Mouse (Mus musculus) limb, embryonic 15.5 days (tissue): ENCODE data around the gene Eid2. TPM values are rescaled to one million over a fixed set of nuclear protein-coding genes. Genes with fewer than 3 reads are reported as not detected.
"Not testable (repeated sequence)": the region's sequence is repeated elsewhere in the genome, so short reads cannot be mapped to it uniquely, and the experiment has no call there.

Experiments
- ATAC-seq: fragments of 200-750 bp; cut with Nextera tagmentation; 2 replicates; pipeline ENCODE4 v1.8.0; 2017; ENCODE audit warnings: low read depth, moderate TSS enrichment; ENCODE audit not compliant: insufficient number of reproducible peaks, low FRiP score, low TSS enrichment
- H3K27ac ChIP-seq: fragments of 300-500 bp; sonication (generic); 2 replicates; pipeline ENCODE4 v1.5.1; 2015; ENCODE audit warnings: moderate library complexity, mild to moderate bottlenecking, inconsistent platforms
- H3K27me3 ChIP-seq: fragments of 300-500 bp; sonication (generic); 2 replicates; pipeline ENCODE4 v1.6.1; 2015; ENCODE audit warnings: inconsistent platforms
- H3K36me3 ChIP-seq: fragments of 300-500 bp; sonication (generic); 2 replicates; pipeline ENCODE4 v1.6.1; 2015; ENCODE audit warnings: inconsistent platforms
- H3K4me1 ChIP-seq: fragments of 300-500 bp; sonication (generic); 2 replicates; pipeline ENCODE4 v1.6.1; 2015; ENCODE audit warnings: inconsistent platforms
- H3K4me2 ChIP-seq: fragments of 300-500 bp; sonication (generic); 2 replicates; pipeline ENCODE4 v1.6.1; 2015; ENCODE audit warnings: mild to moderate bottlenecking, inconsistent platforms
- H3K4me3 ChIP-seq: fragments of 300-500 bp; sonication (generic); 2 replicates; pipeline ENCODE4 v1.5.1; 2015; ENCODE audit warnings: mild to moderate bottlenecking, inconsistent platforms
- H3K9ac ChIP-seq: fragments of 300-500 bp; sonication (generic); 2 replicates; pipeline ENCODE4 v1.6.1; 2015; ENCODE audit warnings: inconsistent platforms
- H3K9me3 ChIP-seq: fragments of 300-500 bp; sonication (generic); 2 replicates; pipeline ENCODE4 v1.6.1; 2016; ENCODE audit warnings: inconsistent platforms
- WGBS: fragments of 180-500 bp; shearing (Covaris S2); methylation state at CpG from one replicate; pipeline ENCODE4 v1.1.7; 2015; 5-methylcytosine and 5-hydroxymethylcytosine counted together
- polyA plus RNA-seq: library from polyadenylated mRNA; unstranded; fragments of >200 nt; fragmentation: Nextera tagmentation; extraction: Ambion mirVana; gene quantifications from 2 replicates; pipeline ENCODE4 v1.2.1, GENCODE M21; 2015

Gene Eid2
- polyA plus RNA-seq: 2.8 and 3.5 TPM in 2 replicates

DNA sequence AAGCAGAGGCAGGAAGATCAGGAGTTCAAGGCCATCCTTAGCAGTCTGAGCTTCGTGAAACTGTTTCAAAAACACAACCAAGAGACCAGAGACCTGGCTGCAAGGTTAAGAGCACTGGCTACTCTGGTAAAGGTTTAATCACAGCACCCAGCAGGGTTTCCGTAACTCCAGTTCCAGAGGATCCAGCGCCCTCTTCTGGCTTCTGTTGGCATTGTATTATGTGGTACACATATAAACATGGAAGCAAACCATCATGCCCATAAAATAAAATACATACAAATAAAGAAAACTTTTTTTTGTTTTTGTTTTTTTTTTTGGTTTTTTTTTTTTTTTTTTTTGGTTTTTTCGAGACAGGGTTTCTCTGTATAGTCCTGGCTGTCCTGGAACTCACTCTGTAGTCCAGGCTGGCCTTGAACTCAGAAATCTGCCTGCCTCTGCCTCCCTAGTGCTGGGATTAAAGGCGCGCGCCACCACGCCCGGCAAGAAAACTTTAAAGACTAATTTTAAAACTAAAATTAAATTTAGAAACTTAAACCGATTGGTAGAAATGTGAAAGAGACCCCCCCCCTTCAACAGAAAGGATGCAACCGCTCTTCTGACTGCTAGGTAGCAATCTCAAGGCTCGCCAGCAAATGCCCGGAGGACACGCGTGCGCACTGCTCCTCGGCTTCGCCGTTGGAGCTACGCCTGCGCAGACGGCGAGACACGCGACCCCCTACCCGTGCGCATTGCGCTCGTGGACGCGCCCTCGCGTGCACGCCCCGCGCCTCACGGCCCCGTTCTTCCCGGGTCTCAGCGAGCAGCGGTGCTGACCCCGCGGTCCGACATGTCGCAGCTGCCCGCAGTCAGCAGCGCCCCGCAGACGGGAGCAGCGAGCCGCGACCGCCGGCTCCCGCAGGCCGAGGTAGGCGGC lies at the start of gene Eid2:
TSS of gene Eid2 (plus strand) at position 753 of the 913 bp plus-strand sequence.
- Histone ChIP-seq H3K4me3 (peak within 1 kb of the TSS; percentile 94), H3K9ac (peak within 1 kb of the TSS; percentile 97), H3K27me3 (no peaks in the 10 kb centered on the region), H3K4me2 (peak within 1 kb of the TSS; percentile 68), H3K36me3 (peaks cover 21% of the 10 kb centered on the region), H3K4me1 (peaks cover 10% of the 10 kb centered on the region), H3K9me3 (no peaks in the 10 kb centered on the region), H3K27ac (peak within 1 kb of the TSS; percentile 91)
- ATAC-seq: peak; percentile 85
- WGBS: 6% methylated on average over 57 of the region's 57 CpGs

- H3K9me3 ChIP-seq, H3K36me3 ChIP-seq, ATAC-seq, H3K27me3 ChIP-seq, H3K4me3 ChIP-seq, H3K4me2 ChIP-seq, H3K4me1 ChIP-seq, H3K27ac ChIP-seq, H3K9ac ChIP-seq: not testable (repeated sequence)
- 87% methylated on average over 20 of the region's 20 CpGs for WGBS
Observed at GRCm38 (mm10) chr7:28218951-28219740, 48.5 kb upstream of the Eid2 start.

GRCm38 (mm10) chr7:28226836-28227235 lies 40.8 kb upstream of the Eid2 start:
- H3K27me3 ChIP-seq, H3K36me3 ChIP-seq, H3K27ac ChIP-seq, H3K4me1 ChIP-seq, H3K9ac ChIP-seq, H3K4me3 ChIP-seq, H3K4me2 ChIP-seq, H3K9me3 ChIP-seq, ATAC-seq: not testable (repeated sequence)
- WGBS: 83% methylated on average over 4 of the region's 4 CpGs

- H3K4me3 ChIP-seq, H3K9ac ChIP-seq, H3K36me3 ChIP-seq, H3K4me2 ChIP-seq, H3K27me3 ChIP-seq, H3K9me3 ChIP-seq, ATAC-seq, H3K27ac ChIP-seq, H3K4me1 ChIP-seq: not testable (repeated sequence)
- WGBS: 88% methylated on average over 4 of the region's 4 CpGs
Observed at GRCm38 (mm10) chr7:28227421-28227820, 40.3 kb upstream of the Eid2 start.

GRCm38 (mm10) chr7:28243943-28244342 lies 23.7 kb upstream of the Eid2 start:
- not testable (repeated sequence) for H3K9me3 ChIP-seq, H3K27ac ChIP-seq, H3K36me3 ChIP-seq, H3K9ac ChIP-seq, H3K27me3 ChIP-seq, H3K4me3 ChIP-seq, H3K4me1 ChIP-seq, H3K4me2 ChIP-seq, ATAC-seq
- WGBS: 72% methylated on average over 2 of the region's 2 CpGs

DNA sequence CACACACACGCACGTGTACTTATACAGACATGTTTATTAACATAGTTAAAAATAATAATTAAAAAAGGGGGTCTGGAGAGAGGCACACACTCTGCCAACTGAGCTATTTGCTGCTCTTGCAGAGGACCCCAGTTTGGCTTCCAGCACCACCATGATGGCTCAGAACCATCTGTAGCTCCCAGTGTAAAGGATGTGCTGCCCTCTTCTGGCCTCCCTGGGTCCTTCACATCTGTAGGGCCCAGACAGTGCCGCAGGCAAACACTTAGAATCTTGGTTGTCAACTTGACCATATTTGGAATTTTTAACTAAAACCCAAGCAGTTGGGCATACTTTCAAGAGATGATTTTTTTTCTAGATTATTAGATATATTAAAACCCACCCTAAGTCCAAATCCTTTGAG lies 18.7 kb upstream of the Eid2 start:
- Histone ChIP-seq H3K4me2 (no peak overlapping the region), H3K4me1 (no peaks in the 10 kb centered on the region), H3K4me3 (no peak overlapping the region), H3K9ac (no peak overlapping the region), H3K27me3 (no peaks in the 10 kb centered on the region), H3K9me3 (no peaks in the 10 kb centered on the region), H3K27ac (no peak overlapping the region), H3K36me3 (no peaks in the 10 kb centered on the region)
- no peak for ATAC-seq
- 88% methylated on average over 3 of the region's 3 CpGs for WGBS

- no peak overlapping the region for H3K9ac ChIP-seq
- H3K27me3 ChIP-seq: no peaks in the 10 kb centered on the region
- no peak overlapping the region for H3K4me3 ChIP-seq
- H3K9me3 ChIP-seq: peaks cover 4% of the 10 kb centered on the region; the same call in 1 of the 2 replicates
- no peak overlapping the region for H3K4me2 ChIP-seq
- no peak for ATAC-seq
- H3K27ac ChIP-seq: no peak overlapping the region
- WGBS: 90% methylated on average over 17 of the region's 17 CpGs
- H3K4me1 ChIP-seq: no peaks in the 10 kb centered on the region
- no peaks in the 10 kb centered on the region for H3K36me3 ChIP-seq
Observed at GRCm38 (mm10) chr7:28251976-28252375, 15.7 kb upstream of the Eid2 start.

- ATAC-seq: no peak
- no peaks in the 10 kb centered on the region for H3K27me3 ChIP-seq
- no peak overlapping the region for H3K9ac ChIP-seq
- peaks cover 4% of the 10 kb centered on the region; the same call in 1 of the 2 replicates for H3K9me3 ChIP-seq
- WGBS: 88% methylated on average over 6 of the region's 6 CpGs
- no peaks in the 10 kb centered on the region for H3K36me3 ChIP-seq
- H3K4me1 ChIP-seq: no peaks in the 10 kb centered on the region
- H3K27ac ChIP-seq: no peak overlapping the region
- no peak overlapping the region for H3K4me3 ChIP-seq
- no peak overlapping the region for H3K4me2 ChIP-seq
Observed at GRCm38 (mm10) chr7:28254591-28254990, 13.1 kb upstream of the Eid2 start.

DNA sequence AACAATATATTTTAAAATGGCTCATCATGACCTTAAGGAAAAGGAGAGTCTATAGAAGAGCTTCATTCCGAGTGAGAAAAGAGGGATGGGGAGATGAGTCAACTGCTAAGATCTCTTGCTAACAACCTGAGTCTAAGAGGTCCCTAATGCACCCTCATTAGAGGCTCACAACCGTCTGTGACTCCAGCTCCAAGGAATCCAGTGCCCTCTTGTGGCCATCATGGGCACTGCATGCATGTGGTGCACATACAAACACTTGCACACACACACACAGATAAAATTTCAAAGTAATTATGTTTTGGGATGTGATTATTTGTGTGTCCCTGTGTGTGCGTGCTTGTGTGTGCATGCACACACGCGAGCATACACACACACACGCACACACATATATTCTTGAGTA lies 12.2 kb upstream of the Eid2 start:
- Histone ChIP-seq H3K9me3 (peaks cover 4% of the 10 kb centered on the region; the same call in 1 of the 2 replicates), H3K4me1 (no peaks in the 10 kb centered on the region), H3K4me2 (no peak overlapping the region), H3K27me3 (no peaks in the 10 kb centered on the region), H3K27ac (no peak overlapping the region), H3K4me3 (no peak overlapping the region), H3K36me3 (no peaks in the 10 kb centered on the region), H3K9ac (no peak overlapping the region)
- no peak for ATAC-seq
- WGBS: 82% methylated on average over 6 of the region's 6 CpGs

DNA sequence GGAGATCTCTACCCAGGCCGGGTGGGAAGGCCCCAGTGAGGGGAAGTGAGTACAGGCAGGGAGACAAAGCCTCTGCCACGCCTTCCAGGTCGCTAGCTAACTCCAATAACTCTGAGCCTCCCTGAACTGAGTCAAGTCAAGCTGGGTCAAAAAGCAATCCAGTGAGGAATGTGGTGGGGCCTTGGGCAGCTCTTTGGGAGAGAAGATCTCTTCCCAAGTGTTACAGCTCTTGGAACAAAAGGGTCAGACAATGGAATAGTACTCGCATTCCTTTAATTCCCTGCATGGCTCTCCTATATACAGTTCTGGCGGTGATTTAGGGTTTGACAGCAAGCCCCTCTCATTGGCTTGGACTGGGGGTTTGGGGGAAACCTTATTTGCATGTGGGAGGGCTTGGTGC lies 4.8 kb upstream of the Eid2 start:
- no peak for ATAC-seq
- H3K9ac ChIP-seq: no peak overlapping the region
- no peaks in the 10 kb centered on the region for H3K4me1 ChIP-seq
- H3K27ac ChIP-seq: no peak overlapping the region
- H3K27me3 ChIP-seq: no peaks in the 10 kb centered on the region
- H3K4me2 ChIP-seq: no peak overlapping the region
- no peaks in the 10 kb centered on the region for H3K36me3 ChIP-seq
- H3K9me3 ChIP-seq: no peaks in the 10 kb centered on the region
- no peak overlapping the region for H3K4me3 ChIP-seq
- 41% methylated on average over 5 of the region's 5 CpGs for WGBS

DNA sequence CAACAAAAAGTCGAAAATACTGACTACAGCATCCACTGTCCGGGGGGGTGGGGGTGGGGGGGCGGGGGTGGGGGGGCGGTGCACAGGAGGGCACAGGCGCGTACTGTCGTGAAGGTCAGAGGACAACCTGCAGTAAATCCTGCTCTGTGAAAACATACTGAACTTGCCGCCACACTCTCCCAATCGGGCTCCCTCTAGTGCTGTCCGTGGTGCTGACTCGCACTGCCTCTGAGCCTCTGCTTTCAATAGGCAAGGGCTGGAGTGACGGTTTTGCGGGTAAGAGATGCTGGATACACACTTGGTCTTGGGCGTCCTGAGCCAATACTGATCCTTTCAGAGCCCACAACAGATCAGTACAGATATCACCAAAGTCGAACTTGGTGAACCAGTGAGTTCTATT lies 3.9 kb upstream of the Eid2 start:
- Histone ChIP-seq H3K9ac (no peak overlapping the region), H3K9me3 (no peaks in the 10 kb centered on the region), H3K4me3 (no peak overlapping the region), H3K4me1 (peaks cover 6% of the 10 kb centered on the region), H3K27me3 (no peaks in the 10 kb centered on the region), H3K36me3 (no peaks in the 10 kb centered on the region), H3K4me2 (no peak overlapping the region), H3K27ac (no peak overlapping the region)
- no peak for ATAC-seq
- WGBS: 6% methylated on average over 15 of the region's 15 CpGs

- no peak overlapping the region for H3K9ac ChIP-seq
- no peak for ATAC-seq
- H3K27ac ChIP-seq: no peak overlapping the region
- H3K9me3 ChIP-seq: no peaks in the 10 kb centered on the region
- peaks cover 10% of the 10 kb centered on the region for H3K4me1 ChIP-seq
- H3K4me3 ChIP-seq: no peak overlapping the region
- H3K36me3 ChIP-seq: peaks cover 11% of the 10 kb centered on the region
- H3K4me2 ChIP-seq: no peak overlapping the region
- H3K27me3 ChIP-seq: no peaks in the 10 kb centered on the region
- 87% methylated on average over 13 of the region's 13 CpGs for WGBS
Observed at GRCm38 (mm10) chr7:28265391-28265790, 2.3 kb upstream of the Eid2 start.
